25 mouse cellular contexts compared by ENCODE assay signal in the genomic region with DNA sequence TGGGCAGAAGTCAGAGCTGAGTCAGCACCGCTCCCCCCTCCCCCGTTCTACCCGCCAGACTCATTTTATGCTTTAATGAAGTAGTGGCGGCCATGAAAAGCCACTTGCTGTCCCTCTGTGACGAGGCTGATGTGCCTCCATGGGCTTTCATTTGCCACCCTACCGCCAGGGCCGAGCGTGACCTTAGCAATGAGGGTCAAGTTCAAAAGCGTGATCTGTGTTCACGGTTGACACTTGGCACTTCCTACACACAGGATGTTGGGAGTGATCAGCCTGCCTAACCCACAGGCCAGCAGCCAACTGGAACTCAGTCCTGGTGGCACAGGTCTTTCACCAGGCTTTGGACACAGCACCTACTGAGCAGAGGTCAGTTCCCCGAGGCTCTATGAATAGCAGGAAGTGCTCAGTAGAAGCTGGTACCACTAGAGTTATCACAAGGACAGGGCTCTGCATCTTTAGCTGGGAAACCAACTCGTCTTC.
"Had no signal": no experiment of that assay in that cellular context is flagged by ENCODE, and none has a peak within 500 bp of the region (broad histone marks: within the 10 kb centered on the region; RNA-seq: fewer than 3 reads in every experiment).

No protein-coding gene starts in this region.

- H3K9me3 ChIP-seq: kidney, embryonic 15.5 days; lung, embryonic 15.5 days; megakaryocyte, embryonic 14.5 days; midbrain, embryonic 10.5 days; midbrain, embryonic 13.5 days; neural tube, embryonic 13.5 days; stomach, embryonic 15.5 days had no signal

- H3K9ac ChIP-seq: kidney, embryonic 15.5 days; liver, embryonic 14.5 days; lung, embryonic 15.5 days; midbrain, embryonic 13.5 days; neural tube, embryonic 13.5 days; stomach, embryonic 15.5 days had no signal

- H3K27ac ChIP-seq: kidney, embryonic 15.5 days; left cerebral cortex, adult 2 months; liver, embryonic 14.5 days; lung, embryonic 15.5 days; midbrain, embryonic 10.5 days; midbrain, embryonic 13.5 days; neural tube, embryonic 13.5 days; stomach, embryonic 15.5 days had no signal

- DNase-seq: kidney, adult 8-10 months; kidney, postnatal 14 days; kidney, postnatal 4 days; layer of hippocampus, adult 9-11 months; lung, adult 18-20 months; lung, postnatal 10 days; lung, postnatal 36 days; retina, postnatal 1 day; right cerebral cortex, postnatal 25 days; spleen, adult 18-20 months; thymus, adult 2 months; thymus, postnatal 14 days; thymus, postnatal 4 days had no signal

- ATAC-seq: midbrain, embryonic 13.5 days; midbrain, embryonic 16.5 days had no signal

- H3K4me3 ChIP-seq: kidney, embryonic 15.5 days; left cerebral cortex, adult 2 months; lung, embryonic 15.5 days; megakaryocyte, embryonic 14.5 days; midbrain, embryonic 10.5 days; midbrain, embryonic 13.5 days; myocyte; neural tube, embryonic 13.5 days; stomach, embryonic 15.5 days had no signal

- H3K4me2 ChIP-seq: kidney, embryonic 15.5 days; liver, embryonic 11.5 days; lung, embryonic 15.5 days; midbrain, embryonic 13.5 days; neural tube, embryonic 13.5 days; stomach, embryonic 15.5 days had no signal

- H3K4me1 ChIP-seq: kidney, embryonic 15.5 days; lung, embryonic 15.5 days; midbrain, embryonic 10.5 days; midbrain, embryonic 13.5 days; neural tube, embryonic 13.5 days; stomach, embryonic 15.5 days had no signal

- H3K36me3 ChIP-seq: stomach, embryonic 15.5 days had no signal

- H3K27me3 ChIP-seq: kidney, embryonic 15.5 days; lung, embryonic 15.5 days; megakaryocyte, embryonic 14.5 days; midbrain, embryonic 13.5 days; neural tube, embryonic 13.5 days; stomach, embryonic 15.5 days had no signal
